Mouse (Mus musculus) midbrain, embryonic 12.5 days (tissue): ENCODE results near the gene Jak2. TPM values are rescaled to one million over a fixed set of nuclear protein-coding genes. Genes with fewer than 3 reads are reported as not detected.

Experiments used
- ATAC-seq: fragments of 200-750 bp; cut with Nextera tagmentation; 2 replicates; pipeline ENCODE4 v1.8.0; 2017; ENCODE audit warnings: low read depth, moderate TSS enrichment, moderate library complexity; ENCODE audit not compliant: low FRiP score
- H3K27ac ChIP-seq: fragments of 300-500 bp; sonication (generic); replicated peaks from 2 replicates; pipeline ENCODE4 v1.5.1; 2016; ENCODE audit warnings: mild to moderate bottlenecking
- H3K27me3 ChIP-seq: fragments of 300-500 bp; sonication (generic); 2 replicates; pipeline ENCODE4 v1.6.1; 2016; ENCODE audit warnings: mild to moderate bottlenecking
- H3K36me3 ChIP-seq: fragments of 300-500 bp; sonication (generic); 2 replicates; pipeline ENCODE4 v1.6.1; 2016
- H3K4me1 ChIP-seq: fragments of 300-500 bp; sonication (generic); 2 replicates; pipeline ENCODE4 v1.6.1; 2016
- H3K4me2 ChIP-seq: fragments of 300-500 bp; sonication (generic); replicated peaks from 2 replicates; pipeline ENCODE4 v1.6.1; 2016; ENCODE audit warnings: mild to moderate bottlenecking, moderate library complexity
- H3K4me3 ChIP-seq: fragments of 300-500 bp; sonication (generic); 2 replicates; pipeline ENCODE4 v1.5.1; 2016; ENCODE audit warnings: mild to moderate bottlenecking
- H3K9ac ChIP-seq: fragments of 300-500 bp; sonication (generic); replicated peaks from 2 replicates; pipeline ENCODE4 v1.6.1; 2016; ENCODE audit warnings: mild to moderate bottlenecking, moderate library complexity
- H3K9me3 ChIP-seq: fragments of 300-500 bp; sonication (generic); 2 replicates; pipeline ENCODE4 v1.6.1; 2016; ENCODE audit warnings: mild to moderate bottlenecking
- WGBS: fragments of 180-500 bp; shearing (Covaris S2); methylation state at CpG from one replicate; pipeline ENCODE4 v1.1.7; 2016; 5-methylcytosine and 5-hydroxymethylcytosine counted together
- polyA plus RNA-seq: library from polyadenylated mRNA; unstranded; fragments of >200 nt; fragmentation: Nextera tagmentation; extraction: Ambion mirVana; gene quantifications from 2 replicates; pipeline ENCODE4 v1.2.1, GENCODE M21; 2016

The Jak2 gene
- polyA plus RNA-seq, 1 experiment from 2014 or later = 16.6 TPM

DNA sequence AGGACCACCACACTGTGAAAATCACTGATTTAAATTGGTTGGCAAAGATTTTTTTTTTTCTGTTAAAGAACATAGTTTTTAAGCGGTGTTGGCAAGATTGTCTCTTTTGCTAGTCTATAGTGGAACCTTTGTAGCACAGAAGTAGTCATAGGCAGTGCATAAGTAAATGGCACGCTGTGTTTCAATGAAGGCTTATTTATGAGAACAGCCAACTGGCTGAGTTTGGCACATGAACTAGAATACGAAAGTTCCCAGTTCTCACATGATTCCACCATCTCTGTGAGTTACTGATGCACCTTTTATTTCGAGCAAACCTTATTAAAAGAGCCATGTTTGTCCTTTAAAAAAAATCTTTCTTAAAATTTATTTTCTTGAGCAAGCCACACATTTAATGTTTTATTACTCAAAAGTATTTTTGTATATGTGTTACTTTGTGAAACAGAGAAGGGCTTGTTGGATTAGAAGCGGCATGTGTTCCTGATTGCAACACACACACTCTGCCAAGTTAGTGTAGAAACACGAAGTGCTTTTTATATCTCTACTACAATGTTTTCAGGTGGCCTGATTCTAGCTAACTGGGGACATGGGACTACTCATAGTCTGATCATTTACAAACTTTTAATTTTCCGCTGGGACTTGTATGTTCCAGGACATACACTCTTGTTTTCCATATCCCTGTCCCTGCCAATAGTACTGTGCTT lies 3.8 kb downstream of the Jak2 start:
- no peak overlapping the region for H3K9ac ChIP-seq
- H3K27me3 ChIP-seq = no peaks in the 10 kb centered on the region
- H3K27ac ChIP-seq = peak overlapping the region; percentile 58
- WGBS = 84% methylated on average over 7 of the region's 7 CpGs
- H3K9me3 ChIP-seq = no peaks in the 10 kb centered on the region
- H3K4me2 ChIP-seq = peak overlapping the region; percentile 71
- no peaks in the 10 kb centered on the region for H3K36me3 ChIP-seq
- H3K4me1 ChIP-seq = peaks cover 34% of the 10 kb centered on the region
- no peak overlapping the region for H3K4me3 ChIP-seq
- no peak for ATAC-seq

GRCm38 (mm10) chr19:29261638-29262037 lies 10.0 kb downstream of the Jak2 start:
- Histone ChIP-seq H3K4me3 (no peak overlapping the region), H3K9me3 (no peaks in the 10 kb centered on the region), H3K27me3 (no peaks in the 10 kb centered on the region), H3K27ac (no peak overlapping the region), H3K36me3 (no peaks in the 10 kb centered on the region), H3K9ac (no peak overlapping the region), H3K4me2 (no peak overlapping the region), H3K4me1 (peaks cover 8% of the 10 kb centered on the region; the same call in 1 of the 2 replicates)
- 80% methylated on average over 9 of the region's 9 CpGs for WGBS
- ATAC-seq = no peak

GRCm38 (mm10) chr19:29263492-29263891 lies 11.9 kb downstream of the Jak2 start:
- 80% methylated on average over 1 of the region's 1 CpGs for WGBS

GRCm38 (mm10) chr19:29265538-29265937 lies 13.9 kb downstream of the Jak2 start:
- Histone ChIP-seq H3K27ac (peak overlapping the region; percentile 39; the same call in 1 of the 2 replicates), H3K27me3 (no peaks in the 10 kb centered on the region), H3K36me3 (no peaks in the 10 kb centered on the region), H3K9ac (no peak overlapping the region), H3K4me2 (no peak overlapping the region), H3K4me1 (peaks cover 14% of the 10 kb centered on the region; the same call in 1 of the 2 replicates), H3K9me3 (no peaks in the 10 kb centered on the region), H3K4me3 (no peak overlapping the region)
- no peak for ATAC-seq
- WGBS = 61% methylated on average over 5 of the region's 5 CpGs

More at GRCm38 (mm10) chr19:29263492-29263891, 11.9 kb downstream of the Jak2 start:
- Histone ChIP-seq H3K9ac (no peak overlapping the region), H3K4me1 (peaks cover 8% of the 10 kb centered on the region; the same call in 1 of the 2 replicates), H3K27me3 (no peaks in the 10 kb centered on the region), H3K9me3 (no peaks in the 10 kb centered on the region), H3K36me3 (no peaks in the 10 kb centered on the region), H3K4me3 (no peak overlapping the region), H3K4me2 (no peak overlapping the region), H3K27ac (no peak overlapping the region)
- ATAC-seq = no peak

GRCm38 (mm10) chr19:29267075-29267868 lies 15.6 kb downstream of the Jak2 start:
- no peak overlapping the region for H3K4me3 ChIP-seq
- H3K9ac ChIP-seq = no peak overlapping the region
- no peaks in the 10 kb centered on the region for H3K36me3 ChIP-seq
- peaks cover 14% of the 10 kb centered on the region; the same call in 1 of the 2 replicates for H3K4me1 ChIP-seq
- H3K4me2 ChIP-seq = no peak overlapping the region
- WGBS = 83% methylated on average over 4 of the region's 4 CpGs
- no peak overlapping the region for H3K27ac ChIP-seq
- H3K9me3 ChIP-seq = no peaks in the 10 kb centered on the region
- no peaks in the 10 kb centered on the region for H3K27me3 ChIP-seq
- no peak for ATAC-seq

DNA sequence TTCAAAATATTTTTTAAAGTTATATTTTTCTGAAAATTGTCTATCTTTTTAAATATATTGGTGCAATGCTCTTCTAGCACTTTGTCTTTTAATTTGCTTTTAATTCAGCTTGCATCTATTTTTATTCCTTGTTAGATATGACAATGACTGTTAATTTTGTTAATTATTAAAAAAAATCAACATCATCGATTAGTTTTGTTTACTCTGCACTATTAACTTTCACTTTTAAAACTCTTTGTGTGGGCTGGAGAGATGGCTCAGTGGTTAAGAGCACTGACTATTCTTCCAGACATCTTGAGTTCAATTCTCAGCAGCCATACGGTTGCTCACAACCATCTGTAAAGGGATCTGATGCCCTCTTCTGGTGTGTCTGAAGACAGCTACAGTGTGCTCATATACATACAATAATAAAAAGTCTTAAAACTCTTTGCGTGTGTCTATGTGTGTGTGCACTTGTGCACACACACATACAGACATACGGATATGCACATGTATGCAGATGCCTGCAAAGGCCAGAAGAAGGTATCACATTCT lies 17.2 kb downstream of the Jak2 start:
- no peak overlapping the region for H3K4me3 ChIP-seq
- H3K9ac ChIP-seq = no peak overlapping the region
- H3K4me1 ChIP-seq = peaks cover 14% of the 10 kb centered on the region; the same call in 1 of the 2 replicates
- no peak overlapping the region for H3K4me2 ChIP-seq
- no peak overlapping the region for H3K27ac ChIP-seq
- WGBS = 90% methylated on average over 4 of the region's 4 CpGs
- H3K27me3 ChIP-seq = no peaks in the 10 kb centered on the region
- H3K9me3 ChIP-seq = no peaks in the 10 kb centered on the region
- no peak for ATAC-seq
- H3K36me3 ChIP-seq = no peaks in the 10 kb centered on the region

DNA sequence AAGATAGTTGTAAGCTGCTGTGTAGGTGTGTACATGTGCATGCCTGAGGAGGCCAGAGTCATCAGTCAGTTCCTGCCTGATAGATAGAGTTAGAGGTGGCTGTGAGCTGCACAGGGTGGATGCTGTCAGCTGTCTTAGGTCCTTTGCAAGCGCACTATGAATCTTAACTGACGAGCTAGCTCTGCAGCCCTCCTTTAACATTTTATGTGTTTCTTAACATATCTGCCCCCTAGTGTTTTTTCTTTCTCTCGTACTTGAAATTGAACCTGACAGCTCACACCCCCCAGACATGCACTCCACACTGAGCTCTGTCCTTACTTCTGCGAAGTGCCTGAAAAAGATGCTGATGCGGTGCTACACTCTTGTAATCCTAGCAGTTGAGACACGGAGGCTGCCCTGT lies 18.6 kb downstream of the Jak2 start:
- ATAC-seq = no peak
- Histone ChIP-seq H3K4me2 (no peak overlapping the region), H3K4me3 (no peak overlapping the region), H3K27ac (no peak overlapping the region), H3K9ac (no peak overlapping the region), H3K36me3 (no peaks in the 10 kb centered on the region), H3K4me1 (peaks cover 13% of the 10 kb centered on the region; the same call in 1 of the 2 replicates), H3K9me3 (no peaks in the 10 kb centered on the region), H3K27me3 (no peaks in the 10 kb centered on the region)
- WGBS = 45% methylated on average over 6 of the region's 6 CpGs

GRCm38 (mm10) chr19:29271147-29271578 lies 19.5 kb downstream of the Jak2 start:
- Histone ChIP-seq H3K36me3 (peaks cover 5% of the 10 kb centered on the region; the same call in 1 of the 2 replicates), H3K9ac (no peak overlapping the region), H3K27me3 (no peaks in the 10 kb centered on the region), H3K4me1 (0 out of 2 replicates have a peak, but pooled peaks cover 6% of the 10 kb centered on the region), H3K4me2 (no peak overlapping the region), H3K9me3 (no peaks in the 10 kb centered on the region), H3K4me3 (no peak overlapping the region), H3K27ac (no peak overlapping the region)
- 86% methylated on average over 12 of the region's 12 CpGs for WGBS
- no peak for ATAC-seq

DNA sequence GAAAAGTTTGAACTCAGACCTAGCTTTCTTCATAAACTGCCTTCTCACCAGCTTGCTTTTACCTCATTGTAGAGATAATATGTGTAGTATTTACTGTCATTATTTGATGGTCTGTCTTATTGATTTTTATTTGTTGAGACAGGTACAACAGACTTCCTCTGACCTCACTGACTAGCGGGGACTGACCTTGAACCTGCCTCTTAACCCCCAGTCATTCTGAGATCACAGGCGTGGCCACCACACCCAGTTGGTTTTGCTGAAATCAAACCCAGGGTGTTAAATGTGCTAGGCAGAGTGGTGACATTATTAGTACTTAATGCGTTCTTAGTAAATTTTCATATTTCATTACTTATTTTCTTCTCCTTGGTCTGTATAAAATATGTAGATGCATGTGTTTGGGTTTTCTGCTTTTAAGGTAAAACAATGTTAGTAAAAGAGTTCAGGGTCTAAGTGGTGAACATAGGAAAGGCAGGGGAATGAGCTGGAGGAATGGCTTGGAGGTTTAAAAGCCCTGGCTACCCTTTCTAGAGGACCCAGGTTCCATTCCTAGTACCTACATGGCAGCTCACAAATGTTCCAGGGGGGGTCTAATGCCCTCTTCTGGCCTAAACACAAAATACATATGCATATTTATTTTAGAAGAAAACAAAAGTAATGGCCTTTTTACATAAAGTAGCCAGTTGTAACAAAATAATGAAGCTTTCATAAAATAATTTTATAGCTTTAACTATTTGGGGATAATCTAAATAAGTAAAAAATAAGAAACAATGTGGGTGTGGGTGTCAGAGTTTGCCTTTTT lies 20.6 kb downstream of the Jak2 start:
- no peak overlapping the region for H3K4me2 ChIP-seq
- H3K27me3 ChIP-seq = no peaks in the 10 kb centered on the region
- H3K4me1 ChIP-seq = 0 out of 2 replicates have a peak, but pooled peaks cover 6% of the 10 kb centered on the region
- WGBS = 91% methylated on average over 3 of the region's 3 CpGs
- H3K27ac ChIP-seq = no peak overlapping the region
- peaks cover 13% of the 10 kb centered on the region for H3K36me3 ChIP-seq
- no peak for ATAC-seq
- no peak overlapping the region for H3K4me3 ChIP-seq
- H3K9me3 ChIP-seq = no peaks in the 10 kb centered on the region
- H3K9ac ChIP-seq = no peak overlapping the region

GRCm38 (mm10) chr19:29276414-29276813 lies 24.8 kb downstream of the Jak2 start:
- ATAC-seq = no peak
- H3K27ac ChIP-seq = no peak overlapping the region
- no peak overlapping the region for H3K4me3 ChIP-seq
- 94% methylated on average over 4 of the region's 4 CpGs for WGBS
- no peak overlapping the region for H3K9ac ChIP-seq
- H3K4me1 ChIP-seq = no peaks in the 10 kb centered on the region
- no peaks in the 10 kb centered on the region for H3K9me3 ChIP-seq
- no peak overlapping the region for H3K4me2 ChIP-seq
- H3K27me3 ChIP-seq = no peaks in the 10 kb centered on the region
- H3K36me3 ChIP-seq = peaks cover 17% of the 10 kb centered on the region

GRCm38 (mm10) chr19:29278944-29279587 lies 27.4 kb downstream of the Jak2 start:
- Histone ChIP-seq H3K36me3 (peaks cover 17% of the 10 kb centered on the region), H3K4me3 (no peak overlapping the region), H3K27ac (no peak overlapping the region), H3K27me3 (no peaks in the 10 kb centered on the region), H3K4me2 (no peak overlapping the region), H3K4me1 (no peaks in the 10 kb centered on the region), H3K9me3 (no peaks in the 10 kb centered on the region), H3K9ac (no peak overlapping the region)
- 78% methylated on average over 6 of the region's 6 CpGs for WGBS
- no peak for ATAC-seq
